Mouse (Mus musculus): ENCODE results near the gene Kcnmb2. TPM values are rescaled to one million over a fixed set of nuclear protein-coding genes. Genes with fewer than 3 reads are reported as not detected.

Kcnmb2 gene
- polyA plus RNA-seq, 1 experiment from 2014 or later: 3.7 TPM

GRCm38 (mm10) chr3:32144194-32144593 lies 241.9 kb downstream of the Kcnmb2 start:
- ATAC-seq (no peak; the same call in 1 of the 2 replicates), DNase-seq (ENCODE audit: low spot score) (no peak)
- no peaks in the 10 kb centered on the region for H3K9me3 ChIP-seq (replicated peaks; ENCODE audit: control insufficient read depth, low read length)
- no peak overlapping the region for H3K27ac ChIP-seq (ENCODE audit: low read depth, low read length)
- H3K9ac ChIP-seq (ENCODE audit: low read length): no peak overlapping the region
- H3K4me3 ChIP-seq (ENCODE audit: low read depth, low read length): no peak overlapping the region
- no peaks in the 10 kb centered on the region for H3K4me1 ChIP-seq (ENCODE audit: control insufficient read depth, insufficient read depth, low read length)
- H3K36me3 ChIP-seq (ENCODE audit: control insufficient read depth, insufficient read depth, low read length): no peaks in the 10 kb centered on the region
- 88% methylated on average over 5 of the region's 5 CpGs for WGBS
- H3K27me3 ChIP-seq (replicated peaks; ENCODE audit: control insufficient read depth, insufficient read depth, low read length): no peaks in the 10 kb centered on the region
- H3K4me2 ChIP-seq (ENCODE audit: low read length): no peak overlapping the region

GRCm38 (mm10) chr3:32144655-32145054 lies 242.3 kb downstream of the Kcnmb2 start:
- DNase-seq (ENCODE audit: low spot score) (peak; percentile 22), ATAC-seq (peak; percentile 52; the same call in 1 of the 2 replicates)
- no peaks in the 10 kb centered on the region for H3K4me1 ChIP-seq (ENCODE audit: control insufficient read depth, insufficient read depth, low read length)
- no peaks in the 10 kb centered on the region for H3K36me3 ChIP-seq (ENCODE audit: control insufficient read depth, insufficient read depth, low read length)
- peak overlapping the region; percentile 52; the same call in 1 of the 2 replicates for H3K27ac ChIP-seq (ENCODE audit: low read depth, low read length)
- no peaks in the 10 kb centered on the region for H3K9me3 ChIP-seq (replicated peaks; ENCODE audit: control insufficient read depth, low read length)
- H3K9ac ChIP-seq (ENCODE audit: low read length): no peak overlapping the region
- no peak overlapping the region for H3K4me3 ChIP-seq (ENCODE audit: low read depth, low read length)
- H3K27me3 ChIP-seq (replicated peaks; ENCODE audit: control insufficient read depth, insufficient read depth, low read length): no peaks in the 10 kb centered on the region
- 58% methylated on average over 3 of the region's 3 CpGs for WGBS
- H3K4me2 ChIP-seq (ENCODE audit: low read length): no peak overlapping the region

GRCm38 (mm10) chr3:32147739-32148138 lies 245.4 kb downstream of the Kcnmb2 start:
- Histone ChIP-seq H3K27me3 (replicated peaks; ENCODE audit: control insufficient read depth, insufficient read depth, low read length) (no peaks in the 10 kb centered on the region), H3K9ac (ENCODE audit: low read length) (no peak overlapping the region), H3K4me3 (ENCODE audit: low read depth, low read length) (no peak overlapping the region), H3K4me1 (ENCODE audit: control insufficient read depth, insufficient read depth, low read length) (no peaks in the 10 kb centered on the region), H3K4me2 (ENCODE audit: low read length) (no peak overlapping the region), H3K36me3 (ENCODE audit: control insufficient read depth, insufficient read depth, low read length) (no peaks in the 10 kb centered on the region), H3K9me3 (replicated peaks; ENCODE audit: control insufficient read depth, low read length) (no peaks in the 10 kb centered on the region), H3K27ac (ENCODE audit: low read depth, low read length) (no peak overlapping the region)
- DNase-seq (ENCODE audit: low spot score): peak; percentile 41
- ATAC-seq: peak; percentile 53
- 80% methylated on average over 4 of the region's 4 CpGs for WGBS

- no peak overlapping the region for H3K4me3 ChIP-seq (ENCODE audit: low read depth, low read length)
- 53% methylated on average over 14 of the region's 14 CpGs for WGBS
- H3K27ac ChIP-seq (ENCODE audit: low read depth, low read length): no peak overlapping the region
- no peaks in the 10 kb centered on the region for H3K27me3 ChIP-seq (replicated peaks; ENCODE audit: control insufficient read depth, insufficient read depth, low read length)
- no peaks in the 10 kb centered on the region for H3K9me3 ChIP-seq (replicated peaks; ENCODE audit: control insufficient read depth, low read length)
- peak; percentile 28 for DNase-seq (ENCODE audit: low spot score)
- ATAC-seq: 0 out of 2 replicates have a peak, but pooled peaks have one; percentile 44
- no peaks in the 10 kb centered on the region for H3K36me3 ChIP-seq (ENCODE audit: control insufficient read depth, insufficient read depth, low read length)
- no peak overlapping the region for H3K9ac ChIP-seq (ENCODE audit: low read length)
- no peak overlapping the region for H3K4me2 ChIP-seq (ENCODE audit: low read length)
- no peaks in the 10 kb centered on the region for H3K4me1 ChIP-seq (ENCODE audit: control insufficient read depth, insufficient read depth, low read length)
Observed at GRCm38 (mm10) chr3:32149851-32150570, 247.7 kb downstream of the Kcnmb2 start.

GRCm38 (mm10) chr3:32180519-32180918 lies 278.2 kb downstream of the Kcnmb2 start:
- Histone ChIP-seq H3K4me2 (ENCODE audit: low read length) (no peak overlapping the region), H3K27me3 (replicated peaks; ENCODE audit: control insufficient read depth, insufficient read depth, low read length) (no peaks in the 10 kb centered on the region), H3K9ac (ENCODE audit: low read length) (no peak overlapping the region), H3K27ac (ENCODE audit: low read depth, low read length) (no peak overlapping the region), H3K9me3 (replicated peaks; ENCODE audit: control insufficient read depth, low read length) (no peaks in the 10 kb centered on the region), H3K36me3 (ENCODE audit: control insufficient read depth, insufficient read depth, low read length) (no peaks in the 10 kb centered on the region), H3K4me3 (ENCODE audit: low read depth, low read length) (no peak overlapping the region), H3K4me1 (ENCODE audit: control insufficient read depth, insufficient read depth, low read length) (no peaks in the 10 kb centered on the region)
- ATAC-seq (no peak), DNase-seq (ENCODE audit: low spot score) (no peak)
- 68% methylated on average over 6 of the region's 6 CpGs for WGBS

- no peak overlapping the region for H3K4me3 ChIP-seq (ENCODE audit: low read depth, low read length)
- no peak overlapping the region for H3K9ac ChIP-seq (ENCODE audit: low read length)
- no peak for ATAC-seq
- H3K9me3 ChIP-seq (replicated peaks; ENCODE audit: control insufficient read depth, low read length): no peaks in the 10 kb centered on the region
- H3K4me2 ChIP-seq (ENCODE audit: low read length): no peak overlapping the region
- H3K27ac ChIP-seq (ENCODE audit: low read depth, low read length): no peak overlapping the region
- H3K36me3 ChIP-seq (ENCODE audit: control insufficient read depth, insufficient read depth, low read length): no peaks in the 10 kb centered on the region
- DNase-seq (ENCODE audit: low spot score): no peak
- no peaks in the 10 kb centered on the region for H3K27me3 ChIP-seq (replicated peaks; ENCODE audit: control insufficient read depth, insufficient read depth, low read length)
- no peaks in the 10 kb centered on the region for H3K4me1 ChIP-seq (ENCODE audit: control insufficient read depth, insufficient read depth, low read length)
- WGBS: 77% methylated on average over 2 of the region's 2 CpGs
Observed at GRCm38 (mm10) chr3:32185855-32186522, 283.7 kb downstream of the Kcnmb2 start.

- H3K27me3 ChIP-seq (replicated peaks; ENCODE audit: control insufficient read depth, insufficient read depth, low read length): no peaks in the 10 kb centered on the region
- 31% methylated on average over 5 of the region's 5 CpGs for WGBS
- DNase-seq (ENCODE audit: low spot score) (peak; percentile 78), ATAC-seq (peak; percentile 73; the same call in 1 of the 2 replicates)
- no peak overlapping the region for H3K4me2 ChIP-seq (ENCODE audit: low read length)
- no peaks in the 10 kb centered on the region for H3K4me1 ChIP-seq (ENCODE audit: control insufficient read depth, insufficient read depth, low read length)
- H3K4me3 ChIP-seq (ENCODE audit: low read depth, low read length): no peak overlapping the region
- H3K9me3 ChIP-seq (replicated peaks; ENCODE audit: control insufficient read depth, low read length): no peaks in the 10 kb centered on the region
- no peaks in the 10 kb centered on the region for H3K36me3 ChIP-seq (ENCODE audit: control insufficient read depth, insufficient read depth, low read length)
- H3K9ac ChIP-seq (ENCODE audit: low read length): no peak overlapping the region
- no peak overlapping the region for H3K27ac ChIP-seq (ENCODE audit: low read depth, low read length)
Observed at GRCm38 (mm10) chr3:32188521-32188920, 286.2 kb downstream of the Kcnmb2 start.

- H3K4me2 ChIP-seq (ENCODE audit: low read length): no peak overlapping the region
- H3K9me3 ChIP-seq (replicated peaks; ENCODE audit: control insufficient read depth, low read length): no peaks in the 10 kb centered on the region
- no peaks in the 10 kb centered on the region for H3K36me3 ChIP-seq (ENCODE audit: control insufficient read depth, insufficient read depth, low read length)
- DNase-seq (ENCODE audit: low spot score) (no peak), ATAC-seq (no peak)
- H3K27me3 ChIP-seq (replicated peaks; ENCODE audit: control insufficient read depth, insufficient read depth, low read length): no peaks in the 10 kb centered on the region
- H3K27ac ChIP-seq (ENCODE audit: low read depth, low read length): no peak overlapping the region
- H3K4me1 ChIP-seq (ENCODE audit: control insufficient read depth, insufficient read depth, low read length): no peaks in the 10 kb centered on the region
- H3K4me3 ChIP-seq (ENCODE audit: low read depth, low read length): no peak overlapping the region
- H3K9ac ChIP-seq (ENCODE audit: low read length): no peak overlapping the region
- WGBS: 95% methylated on average over 2 of the region's 2 CpGs
Observed at GRCm38 (mm10) chr3:32188955-32189354, 286.6 kb downstream of the Kcnmb2 start.

GRCm38 (mm10) chr3:32189956-32190355 lies 287.6 kb downstream of the Kcnmb2 start:
- 65% methylated on average over 5 of the region's 5 CpGs for WGBS
- Histone ChIP-seq H3K4me2 (ENCODE audit: low read length) (no peak overlapping the region), H3K27me3 (replicated peaks; ENCODE audit: control insufficient read depth, insufficient read depth, low read length) (no peaks in the 10 kb centered on the region), H3K4me3 (ENCODE audit: low read depth, low read length) (no peak overlapping the region), H3K9me3 (replicated peaks; ENCODE audit: control insufficient read depth, low read length) (no peaks in the 10 kb centered on the region), H3K9ac (ENCODE audit: low read length) (no peak overlapping the region), H3K36me3 (ENCODE audit: control insufficient read depth, insufficient read depth, low read length) (no peaks in the 10 kb centered on the region), H3K4me1 (ENCODE audit: control insufficient read depth, insufficient read depth, low read length) (no peaks in the 10 kb centered on the region), H3K27ac (ENCODE audit: low read depth, low read length) (no peak overlapping the region)
- no peak for DNase-seq (ENCODE audit: low spot score)
- no peak for ATAC-seq

All from forebrain, embryonic 14.5 days (tissue).